Mouse (Mus musculus) limb, embryonic 10.5 days (tissue): ENCODE measurements around the gene Gm21969. TPM values are rescaled to one million over a fixed set of nuclear protein-coding genes. Genes with fewer than 3 reads are reported as not detected.

Experiments used
- DNase-seq: peaks from one replicate; pipeline ENCODE4 v3.0.0-alpha.2; 2017; ENCODE audit warnings: low spot score
- H3K27ac ChIP-seq: fragments of 300-500 bp; sonication (generic); 2 replicates; pipeline ENCODE4 v1.5.1; 2016; ENCODE audit warnings: mild to moderate bottlenecking
- H3K27me3 ChIP-seq: fragments of 300-500 bp; sonication (generic); 2 replicates; pipeline ENCODE4 v1.6.1; 2016; ENCODE audit warnings: low read depth, mild to moderate bottlenecking; ENCODE audit not compliant: poor library complexity, severe bottlenecking
- H3K36me3 ChIP-seq: fragments of 300-500 bp; sonication (generic); 2 replicates; pipeline ENCODE4 v1.6.1; 2016; ENCODE audit warnings: mild to moderate bottlenecking, moderate library complexity
- H3K4me1 ChIP-seq: fragments of 300-500 bp; sonication (generic); 2 replicates; pipeline ENCODE4 v1.6.1; 2016
- H3K4me3 ChIP-seq: fragments of 300-500 bp; sonication (generic); 2 replicates; pipeline ENCODE4 v1.5.1; 2016; ENCODE audit warnings: mild to moderate bottlenecking, moderate library complexity
- H3K9me3 ChIP-seq: fragments of 300-500 bp; sonication (generic); replicated peaks from 2 replicates; pipeline ENCODE4 v1.6.1; 2016; ENCODE audit warnings: mild to moderate bottlenecking
- WGBS: fragments of 180-500 bp; shearing (Covaris S2); methylation state at CpG from one replicate; pipeline ENCODE4 v1.1.7; 2016; 5-methylcytosine and 5-hydroxymethylcytosine counted together
- polyA plus RNA-seq: library from polyadenylated mRNA; unstranded; fragments of >200 nt; fragmentation: Nextera tagmentation; extraction: Ambion mirVana; gene quantifications from 2 replicates; pipeline ENCODE4 v1.2.1, GENCODE M21; 2016

Gene Gm21969
- polyA plus RNA-seq, 1 experiment from 2014 or later = not detected

- H3K4me1 ChIP-seq = no peaks in the 10 kb centered on the region
- H3K9me3 ChIP-seq = no peaks in the 10 kb centered on the region
- no peak overlapping the region for H3K27ac ChIP-seq
- no peak for DNase-seq
- WGBS = 80% methylated on average over 11 of the region's 11 CpGs
- peaks cover 12% of the 10 kb centered on the region for H3K36me3 ChIP-seq
- H3K4me3 ChIP-seq = no peak overlapping the region
- H3K27me3 ChIP-seq = 0 out of 2 replicates have a peak, but pooled peaks cover 7% of the 10 kb centered on the region
These were observed 47.9 kb downstream of the Gm21969 start for GRCm38 (mm10) chr4:139650907-139651306.

DNA sequence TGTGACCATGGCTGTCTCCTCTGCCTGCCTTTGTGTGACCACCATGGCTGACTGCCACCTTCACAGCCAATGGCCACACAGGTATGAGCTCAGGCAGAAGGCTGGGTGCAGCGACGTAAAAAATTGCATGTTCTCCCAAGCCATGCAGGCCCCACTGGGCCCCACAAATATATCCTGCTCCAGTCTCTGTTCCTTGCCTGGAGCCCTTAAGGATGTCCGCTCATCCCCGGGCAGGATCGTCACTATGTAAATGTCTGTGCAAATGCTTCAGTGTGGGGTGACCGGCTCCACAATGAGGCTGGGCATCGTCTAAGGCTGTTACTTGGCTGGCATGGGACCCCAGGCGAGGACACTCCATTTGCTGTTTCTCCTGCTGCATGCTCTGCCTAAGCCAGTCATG is 50.3 kb downstream of the Gm21969 start, which contains the start of gene Tas1r2:
Tas1r2 (plus strand) TSS at position 301 of the 400 bp plus-strand sequence.
- WGBS = 84% methylated on average over 8 of the region's 8 CpGs
- H3K27ac ChIP-seq = no peak within 1 kb of the TSS
- DNase-seq = no peak

GRCm38 (mm10) chr4:139661897-139662296 is 58.9 kb downstream of the Gm21969 start:
- WGBS = 90% methylated on average over 14 of the region's 14 CpGs
- H3K27ac ChIP-seq = no peak overlapping the region
- H3K36me3 ChIP-seq = no peaks in the 10 kb centered on the region
- no peak overlapping the region for H3K4me3 ChIP-seq
- H3K27me3 ChIP-seq = no peaks in the 10 kb centered on the region
- H3K9me3 ChIP-seq = no peaks in the 10 kb centered on the region
- no peak for DNase-seq
- no peaks in the 10 kb centered on the region for H3K4me1 ChIP-seq

More for the DNA sequence above, 50.3 kb downstream of the Gm21969 start, which contains the start of gene Tas1r2:
- Histone ChIP-seq H3K4me3 (no peak within 1 kb of the TSS), H3K4me1 (no peaks in the 10 kb centered on the region), H3K9me3 (no peaks in the 10 kb centered on the region), H3K27me3 (0 out of 2 replicates have a peak, but pooled peaks cover 7% of the 10 kb centered on the region), H3K36me3 (peaks cover 8% of the 10 kb centered on the region)

DNA sequence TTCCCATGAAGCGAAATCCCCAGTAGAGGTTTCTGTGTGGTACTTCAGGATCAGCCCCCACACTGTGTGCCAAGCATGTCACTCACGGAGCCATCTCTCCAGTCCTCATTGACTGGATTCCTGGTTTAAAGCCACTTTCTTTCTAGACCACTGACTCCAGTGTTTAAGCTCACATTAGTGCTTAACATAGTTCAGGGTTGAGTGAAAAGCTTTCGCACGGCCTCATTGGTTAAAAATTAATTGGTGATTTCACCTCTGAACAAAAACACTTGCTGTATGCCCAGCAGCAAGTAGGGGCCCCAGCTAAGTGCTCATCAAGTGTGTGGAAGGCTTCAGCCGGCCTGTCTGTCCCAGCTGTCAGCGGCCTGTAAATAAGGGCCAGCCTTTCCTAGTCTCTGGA is 64.6 kb downstream of the Gm21969 start:
- Histone ChIP-seq H3K4me3 (no peak overlapping the region), H3K27ac (no peak overlapping the region), H3K36me3 (no peaks in the 10 kb centered on the region), H3K9me3 (no peaks in the 10 kb centered on the region), H3K27me3 (peaks cover 11% of the 10 kb centered on the region; the same call in 1 of the 2 replicates), H3K4me1 (peaks cover 4% of the 10 kb centered on the region; the same call in 1 of the 2 replicates)
- no peak for DNase-seq
- WGBS = 79% methylated on average over 6 of the region's 6 CpGs

DNA sequence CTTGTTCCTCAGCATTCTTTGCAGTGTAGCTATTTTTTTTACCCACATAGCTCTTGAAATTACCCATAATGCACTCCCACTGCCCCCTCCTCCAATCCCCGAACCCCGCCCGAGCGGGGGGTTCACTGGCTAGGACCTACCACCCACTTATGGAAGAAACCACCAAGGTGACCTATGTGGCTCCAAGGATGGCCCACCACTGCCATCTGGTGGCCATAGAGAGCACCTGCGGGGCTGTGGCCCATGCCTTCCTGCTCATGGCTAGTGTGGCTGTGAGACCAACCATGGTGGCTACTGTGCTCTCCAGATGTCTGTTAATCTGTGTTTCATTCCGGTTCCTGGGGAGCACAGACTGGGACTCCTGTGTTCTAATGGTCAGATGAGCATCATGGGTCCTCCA is 66.9 kb downstream of the Gm21969 start:
- H3K27ac ChIP-seq = no peak overlapping the region
- DNase-seq = peak; percentile 78
- 20% methylated on average over 6 of the region's 6 CpGs for WGBS
- peaks cover 33% of the 10 kb centered on the region for H3K27me3 ChIP-seq
- no peak overlapping the region for H3K4me3 ChIP-seq
- no peaks in the 10 kb centered on the region for H3K36me3 ChIP-seq
- H3K4me1 ChIP-seq = peaks cover 4% of the 10 kb centered on the region; the same call in 1 of the 2 replicates
- H3K9me3 ChIP-seq = no peaks in the 10 kb centered on the region

DNA sequence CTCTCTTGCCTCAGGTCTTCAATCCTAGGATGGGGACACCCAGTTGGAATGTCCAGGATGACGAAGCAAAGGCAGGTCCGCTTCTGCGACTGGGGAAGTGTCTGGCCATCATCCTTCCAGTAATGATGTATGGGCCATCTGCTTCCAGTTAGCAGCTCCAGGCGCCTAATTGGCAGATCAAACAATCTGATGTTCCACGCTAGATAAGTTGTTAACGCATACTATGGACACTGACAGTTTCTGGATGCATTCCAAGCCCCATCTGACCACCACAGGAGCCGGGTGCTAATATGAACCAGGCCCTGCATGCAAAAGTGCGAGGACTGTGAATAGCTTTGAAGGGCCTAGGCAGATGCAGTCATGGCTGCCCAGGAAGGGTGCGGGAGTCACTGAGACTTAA is 72.7 kb downstream of the Gm21969 start:
- peaks cover 8% of the 10 kb centered on the region for H3K4me1 ChIP-seq
- 24% methylated on average over 9 of the region's 9 CpGs for WGBS
- DNase-seq = no peak
- H3K27ac ChIP-seq = no peak overlapping the region
- H3K27me3 ChIP-seq = peaks cover 57% of the 10 kb centered on the region
- no peak overlapping the region; the same call in 1 of the 2 replicates for H3K4me3 ChIP-seq
- H3K9me3 ChIP-seq = no peaks in the 10 kb centered on the region; the same call in 1 of the 2 replicates
- H3K36me3 ChIP-seq = no peaks in the 10 kb centered on the region

DNA sequence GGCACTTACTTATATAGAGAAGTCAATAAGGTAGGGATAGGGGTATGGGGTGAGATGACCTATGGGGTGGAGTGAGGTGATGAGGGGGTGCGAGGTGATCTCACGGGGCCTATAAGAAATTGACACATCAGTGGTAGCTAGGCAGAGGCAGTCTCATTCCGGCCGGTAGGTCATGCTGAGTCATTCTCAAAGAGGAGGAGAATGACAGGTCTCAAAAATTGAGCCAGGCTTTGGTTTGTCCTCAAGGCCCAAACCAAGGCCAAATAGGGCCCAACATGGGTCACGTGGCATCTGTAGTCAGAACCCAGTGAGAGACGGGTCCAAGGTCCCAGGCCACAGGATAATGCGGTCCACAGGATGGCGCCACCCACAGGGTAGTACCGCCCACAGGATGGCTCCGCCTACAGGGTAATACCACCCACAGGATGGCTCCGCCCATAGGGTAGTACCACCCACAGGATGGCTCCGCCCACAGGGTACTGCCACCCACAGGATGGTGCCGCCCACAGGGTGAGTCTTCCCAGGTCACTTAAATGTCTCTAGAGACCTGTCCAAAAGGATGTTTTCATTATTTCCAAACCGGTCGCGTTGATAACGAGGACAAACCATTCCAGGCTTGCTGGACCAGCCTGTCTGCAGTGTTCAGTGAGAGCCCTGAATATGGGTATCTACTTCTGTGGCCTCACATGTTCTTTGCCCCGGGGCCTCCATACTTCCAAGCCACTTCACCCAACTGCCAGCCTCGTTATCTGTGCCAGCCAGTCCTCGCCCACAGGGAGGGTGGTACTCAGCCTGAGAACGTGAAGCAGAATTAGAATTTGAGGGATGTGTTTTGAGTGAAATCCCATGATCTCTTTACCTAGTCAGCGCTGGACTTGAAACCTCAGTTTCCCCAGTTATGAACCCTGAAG is 81.0 kb downstream of the Gm21969 start:
- Histone ChIP-seq H3K36me3 (no peaks in the 10 kb centered on the region), H3K27ac (no peak overlapping the region), H3K4me1 (no peaks in the 10 kb centered on the region), H3K27me3 (peaks cover 26% of the 10 kb centered on the region), H3K9me3 (no peaks in the 10 kb centered on the region), H3K4me3 (no peak overlapping the region)
- WGBS = 77% methylated on average over 22 of the region's 22 CpGs
- DNase-seq = no peak

DNA sequence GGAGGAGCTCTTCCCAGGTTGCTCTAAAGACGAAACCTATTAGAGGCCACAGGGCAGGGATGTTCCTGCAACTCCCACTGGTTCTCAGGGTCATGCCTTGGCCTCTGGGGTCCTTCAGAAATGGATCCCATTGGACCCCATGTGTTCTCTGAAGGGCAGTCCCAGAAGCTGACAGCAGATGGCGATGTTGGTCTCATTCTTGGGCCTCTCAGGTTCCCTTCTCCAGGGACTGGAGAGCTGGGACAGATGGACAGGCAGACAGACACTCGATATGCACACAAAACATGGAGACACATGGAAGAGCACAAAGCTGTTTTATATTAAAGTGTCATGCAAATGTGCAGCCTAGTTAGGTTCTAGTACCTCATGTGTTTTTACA is 81.6 kb downstream of the Gm21969 start:
- Histone ChIP-seq H3K9me3 (no peaks in the 10 kb centered on the region), H3K4me3 (no peak overlapping the region), H3K36me3 (no peaks in the 10 kb centered on the region), H3K27me3 (peaks cover 33% of the 10 kb centered on the region), H3K4me1 (peaks cover 6% of the 10 kb centered on the region; the same call in 1 of the 2 replicates), H3K27ac (no peak overlapping the region)
- peak; percentile 81 for DNase-seq
- 12% methylated on average over 3 of the region's 3 CpGs for WGBS

DNA sequence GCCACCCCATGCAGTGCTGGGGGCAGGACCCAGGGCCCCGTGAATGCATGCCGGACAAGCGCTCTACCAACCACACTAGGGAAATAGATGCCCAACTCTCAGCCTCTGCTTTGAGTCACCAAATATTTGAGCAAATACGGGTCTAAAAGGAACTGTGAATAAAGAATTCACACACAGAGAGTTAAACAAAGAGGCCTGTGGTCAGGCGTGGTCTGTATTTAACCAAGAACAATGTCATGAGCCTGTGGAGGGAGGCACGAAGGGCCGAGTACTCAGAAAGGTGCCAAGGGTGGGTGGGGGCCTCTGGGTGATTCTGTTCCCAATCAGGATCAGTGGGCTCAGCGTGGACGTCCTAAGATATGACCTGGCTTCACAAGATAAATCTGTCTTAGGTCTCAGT is 85.1 kb downstream of the Gm21969 start:
- peaks cover 66% of the 10 kb centered on the region for H3K27me3 ChIP-seq

DNA sequence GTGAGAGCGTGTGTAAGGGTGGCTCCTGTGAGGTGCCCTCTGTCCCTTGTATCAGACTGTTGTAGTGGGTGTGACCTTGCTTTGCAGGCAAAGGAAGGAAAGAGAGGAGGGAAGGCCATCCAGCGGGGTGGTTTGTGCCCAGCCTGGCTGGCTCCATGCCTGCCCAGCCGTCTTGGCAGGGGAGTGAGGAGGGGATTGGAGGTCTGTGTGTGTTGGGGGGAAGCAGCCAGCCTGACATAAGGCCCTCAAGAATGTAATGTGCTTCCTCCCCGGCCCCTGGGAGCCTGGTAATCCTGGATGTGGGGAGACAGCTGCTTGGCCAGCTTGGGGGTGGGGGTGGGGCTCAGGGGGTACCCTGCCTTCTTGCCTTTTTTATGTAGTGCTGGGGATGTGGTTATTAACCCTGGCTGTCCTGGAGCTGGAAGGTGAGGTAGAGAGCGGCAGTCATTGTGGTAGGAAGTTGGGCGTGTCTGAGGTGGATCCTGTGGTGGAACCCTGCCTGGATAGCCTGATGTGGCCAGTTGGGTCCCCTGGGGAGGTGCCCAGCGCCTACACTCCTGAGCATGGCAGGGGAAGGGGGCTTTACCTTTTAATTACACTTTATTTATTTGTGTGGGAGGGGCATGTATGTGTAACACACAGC is 86.8 kb downstream of the Gm21969 start:
- Histone ChIP-seq H3K4me1 (peaks cover 9% of the 10 kb centered on the region; the same call in 1 of the 2 replicates), H3K27ac (no peak overlapping the region), H3K27me3 (peaks cover 83% of the 10 kb centered on the region), H3K9me3 (no peaks in the 10 kb centered on the region), H3K4me3 (no peak overlapping the region), H3K36me3 (no peaks in the 10 kb centered on the region)
- 38% methylated on average over 7 of the region's 7 CpGs for WGBS
- no peak for DNase-seq

More for the DNA sequence above, 85.1 kb downstream of the Gm21969 start:
- 77% methylated on average over 9 of the region's 9 CpGs for WGBS
- no peaks in the 10 kb centered on the region for H3K36me3 ChIP-seq
- no peak overlapping the region for H3K27ac ChIP-seq
- H3K9me3 ChIP-seq = no peaks in the 10 kb centered on the region
- H3K4me1 ChIP-seq = peaks cover 9% of the 10 kb centered on the region; the same call in 1 of the 2 replicates
- H3K4me3 ChIP-seq = no peak overlapping the region
- DNase-seq = no peak

- no peaks in the 10 kb centered on the region for H3K36me3 ChIP-seq
- no peak for DNase-seq
- no peaks in the 10 kb centered on the region for H3K9me3 ChIP-seq
- H3K27me3 ChIP-seq = peaks cover 86% of the 10 kb centered on the region
- 60% methylated on average over 5 of the region's 5 CpGs for WGBS
- no peak overlapping the region for H3K4me3 ChIP-seq
- peaks cover 20% of the 10 kb centered on the region for H3K4me1 ChIP-seq
- no peak overlapping the region for H3K27ac ChIP-seq
These were observed 90.3 kb downstream of the Gm21969 start for GRCm38 (mm10) chr4:139693315-139693714.

DNA sequence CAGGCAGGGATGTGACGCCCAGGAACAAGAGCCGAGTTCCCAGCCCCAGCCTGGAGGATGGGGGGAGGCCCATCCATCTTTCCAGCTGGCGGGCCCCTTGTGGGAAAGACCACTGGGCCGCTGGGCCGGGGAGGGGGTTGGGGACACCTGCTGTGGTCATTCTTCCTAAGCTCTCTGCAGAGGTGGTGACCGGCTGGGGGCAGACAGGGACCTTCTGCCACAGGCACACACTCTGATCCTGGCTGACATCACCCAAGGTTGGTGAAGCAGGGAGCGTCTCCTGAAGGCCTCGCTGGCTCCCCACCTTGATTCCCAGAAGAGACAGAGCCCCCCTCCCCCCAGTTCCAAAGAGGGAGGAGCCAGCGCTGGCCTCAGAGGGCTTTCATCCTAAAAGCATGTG is 94.8 kb downstream of the Gm21969 start:
- H3K36me3 ChIP-seq = no peaks in the 10 kb centered on the region
- no peaks in the 10 kb centered on the region for H3K9me3 ChIP-seq
- H3K4me1 ChIP-seq = peaks cover 15% of the 10 kb centered on the region
- peak overlapping the region; percentile 36; the same call in 1 of the 2 replicates for H3K27ac ChIP-seq
- WGBS = 2% methylated on average over 9 of the region's 9 CpGs
- DNase-seq = peak; percentile 48
- H3K27me3 ChIP-seq = peaks cover 61% of the 10 kb centered on the region
- H3K4me3 ChIP-seq = no peak overlapping the region; the same call in 1 of the 2 replicates

- H3K27ac ChIP-seq = no peak overlapping the region
- H3K9me3 ChIP-seq = no peaks in the 10 kb centered on the region
- H3K36me3 ChIP-seq = no peaks in the 10 kb centered on the region
- H3K4me1 ChIP-seq = peaks cover 15% of the 10 kb centered on the region
- DNase-seq = no peak
- H3K27me3 ChIP-seq = peaks cover 52% of the 10 kb centered on the region
- WGBS = 57% methylated on average over 8 of the region's 8 CpGs
- H3K4me3 ChIP-seq = no peak overlapping the region
These were observed 95.6 kb downstream of the Gm21969 start for GRCm38 (mm10) chr4:139698602-139699001.
